Mouse (Mus musculus): ENCODE results near the gene Man2a1. TPM values are rescaled to one million over a fixed set of nuclear protein-coding genes. Genes with fewer than 3 reads are reported as not detected.
A peak's percentile ranks its signal among the peaks of the same experiment; 100 is the strongest.
"Not testable (repeated sequence)": the region's sequence is repeated elsewhere in the genome, so short reads cannot be mapped to it uniquely, and the experiment has no call there.

The Man2a1 gene
- polyA plus RNA-seq, 1 experiment from 2014 or later, result 9.1 TPM

DNA sequence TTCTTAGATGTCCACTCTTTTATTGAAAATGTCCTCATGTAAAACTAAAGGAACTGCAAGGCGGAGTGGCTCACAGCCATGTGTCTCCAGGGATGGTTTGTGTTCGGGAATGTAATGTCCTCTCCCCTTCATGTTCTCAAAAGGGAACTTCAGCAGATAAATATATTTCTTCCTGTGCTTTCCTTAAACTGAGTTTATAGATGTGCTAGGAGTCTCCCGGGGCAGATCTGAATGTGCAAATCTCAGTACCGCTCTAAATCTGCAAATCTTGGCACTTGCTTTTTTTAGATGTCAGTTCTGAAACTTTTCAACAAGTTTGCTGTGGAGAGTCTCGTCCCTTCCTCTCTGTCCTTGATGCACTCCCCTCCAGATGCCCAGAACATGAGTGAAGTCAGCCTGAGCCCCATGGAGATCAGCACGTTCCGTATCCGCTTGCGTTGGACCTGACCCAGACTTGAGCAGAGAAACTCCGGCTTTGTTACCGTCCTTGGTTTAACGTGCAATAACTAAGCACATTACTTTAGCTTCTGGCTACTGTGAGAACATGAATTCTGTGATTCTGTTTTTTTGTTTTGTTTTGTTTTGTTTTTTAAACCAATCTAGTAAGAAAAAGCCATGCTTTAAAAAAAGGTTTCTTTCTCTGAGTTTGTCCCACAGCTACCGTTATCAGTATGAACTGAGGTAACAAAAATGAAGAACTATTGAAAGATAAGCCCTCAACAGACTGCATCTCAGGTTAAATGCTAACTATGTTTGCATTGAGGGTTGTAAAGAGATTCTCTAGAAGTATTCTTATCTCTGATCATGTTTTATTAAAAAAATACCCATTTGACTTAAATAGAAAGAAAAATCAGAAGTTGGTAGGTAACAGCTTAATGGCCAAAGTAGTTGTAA is 151.8 kb downstream of the Man2a1 start:
- Histone ChIP-seq H3K27ac (ENCODE audit: low read length) (no peak overlapping the region), H3K9me3 (ENCODE audit: control insufficient read depth, low read length) (no peaks in the 10 kb centered on the region), H3K27me3 (replicated peaks; ENCODE audit: control insufficient read depth, insufficient read depth, low read length) (no peaks in the 10 kb centered on the region), H3K4me2 (ENCODE audit: low read depth, low read length) (no peak overlapping the region), H3K9ac (ENCODE audit: low read depth, low read length) (no peak overlapping the region), H3K4me1 (ENCODE audit: control insufficient read depth, insufficient read depth, low read length) (no peaks in the 10 kb centered on the region), H3K36me3 (ENCODE audit: control insufficient read depth, insufficient read depth, low read length) (no peaks in the 10 kb centered on the region), H3K4me3 (ENCODE audit: low read length) (no peak overlapping the region)
- ATAC-seq, result no peak
- WGBS, result 71% methylated on average over 13 of the region's 13 CpGs

DNA sequence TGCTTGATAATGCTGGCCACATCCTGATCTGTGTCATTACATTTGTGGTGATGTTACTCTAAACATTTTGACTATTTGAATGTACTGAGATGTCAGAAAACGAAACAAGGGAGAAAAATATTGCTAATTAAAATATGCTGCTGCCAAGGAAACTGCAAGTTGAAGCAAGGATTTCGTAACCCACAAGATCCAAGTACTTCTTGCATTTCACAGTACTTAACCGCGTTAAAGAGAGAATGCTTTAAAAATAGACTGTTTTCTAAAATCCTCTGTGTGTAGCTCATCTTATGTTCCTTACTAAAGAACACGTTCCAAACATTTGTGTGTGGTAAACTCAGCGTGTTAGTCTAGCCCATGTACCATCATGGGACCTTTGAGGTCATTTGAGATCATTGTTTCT is 153.0 kb downstream of the Man2a1 start:
- no peaks in the 10 kb centered on the region for H3K4me1 ChIP-seq (ENCODE audit: control insufficient read depth, insufficient read depth, low read length)
- no peaks in the 10 kb centered on the region for H3K27me3 ChIP-seq (replicated peaks; ENCODE audit: control insufficient read depth, insufficient read depth, low read length)
- no peak overlapping the region for H3K4me3 ChIP-seq (ENCODE audit: low read length)
- H3K36me3 ChIP-seq (ENCODE audit: control insufficient read depth, insufficient read depth, low read length), result no peaks in the 10 kb centered on the region
- ATAC-seq, result no peak
- H3K9ac ChIP-seq (ENCODE audit: low read depth, low read length), result no peak overlapping the region
- no peak overlapping the region for H3K4me2 ChIP-seq (ENCODE audit: low read depth, low read length)
- no peaks in the 10 kb centered on the region for H3K9me3 ChIP-seq (ENCODE audit: control insufficient read depth, low read length)
- no peak overlapping the region for H3K27ac ChIP-seq (ENCODE audit: low read length)
- 84% methylated on average over 6 of the region's 6 CpGs for WGBS

DNA sequence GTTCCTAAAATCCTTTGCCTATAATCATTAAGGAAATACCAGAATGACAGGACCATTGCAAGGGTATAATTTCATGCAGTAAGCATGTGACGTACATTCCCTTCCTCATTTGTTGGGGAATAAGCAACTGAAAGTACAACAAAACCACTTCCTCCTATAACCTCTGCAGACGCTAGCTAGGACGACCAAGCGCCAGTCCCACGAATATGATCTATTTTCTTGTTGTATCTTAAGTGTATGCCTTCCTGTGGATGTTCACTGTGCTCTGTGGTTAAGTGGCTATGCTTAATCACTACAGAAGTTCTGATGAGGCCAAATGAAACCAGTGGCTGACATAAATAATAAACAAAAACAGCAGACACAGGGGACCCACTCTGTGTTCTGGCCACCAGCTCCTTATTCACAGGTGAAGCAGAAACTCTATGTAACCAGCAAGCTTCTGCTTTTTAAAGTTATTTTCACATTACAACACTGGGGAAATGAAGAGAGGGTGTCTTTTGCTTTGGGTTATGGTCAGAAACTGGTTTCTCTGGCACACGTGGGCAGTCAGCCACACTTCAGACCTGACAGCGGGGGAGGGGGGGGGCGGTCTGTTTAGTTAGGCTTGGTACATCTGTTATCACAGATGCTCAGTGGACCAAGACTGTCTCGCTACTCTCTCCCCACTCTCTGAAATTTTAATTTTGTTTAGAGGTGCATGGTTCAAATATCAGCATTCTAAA is 153.8 kb downstream of the Man2a1 start:
- Histone ChIP-seq H3K27ac (ENCODE audit: low read length) (no peak overlapping the region), H3K9ac (ENCODE audit: low read depth, low read length) (no peak overlapping the region), H3K36me3 (ENCODE audit: control insufficient read depth, insufficient read depth, low read length) (no peaks in the 10 kb centered on the region), H3K9me3 (ENCODE audit: control insufficient read depth, low read length) (no peaks in the 10 kb centered on the region), H3K4me2 (ENCODE audit: low read depth, low read length) (no peak overlapping the region), H3K4me3 (ENCODE audit: low read length) (no peak overlapping the region), H3K27me3 (replicated peaks; ENCODE audit: control insufficient read depth, insufficient read depth, low read length) (no peaks in the 10 kb centered on the region), H3K4me1 (ENCODE audit: control insufficient read depth, insufficient read depth, low read length) (no peaks in the 10 kb centered on the region)
- WGBS, result 69% methylated on average over 9 of the region's 9 CpGs
- ATAC-seq, result no peak

DNA sequence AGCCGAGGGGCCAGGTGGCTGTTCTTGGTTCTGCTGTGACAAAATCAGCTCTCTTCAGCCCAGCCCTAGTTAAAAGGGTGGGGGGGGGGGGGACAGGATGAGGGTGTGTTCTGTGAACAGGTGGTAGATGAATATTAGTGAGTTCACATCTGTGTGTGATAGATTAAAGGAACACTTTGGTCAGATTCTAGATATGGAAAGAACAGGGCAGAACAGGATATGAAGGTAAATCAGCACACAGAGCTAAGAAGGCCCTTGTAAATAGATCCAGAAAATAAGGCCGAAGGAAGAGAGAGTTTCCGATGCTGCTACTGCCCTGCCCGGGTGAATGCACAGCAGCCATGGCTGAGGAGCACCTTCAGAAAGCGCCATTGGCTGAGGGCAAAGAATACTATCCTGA is 154.7 kb downstream of the Man2a1 start:
- Histone ChIP-seq H3K36me3 (ENCODE audit: control insufficient read depth, insufficient read depth, low read length) (no peaks in the 10 kb centered on the region), H3K9me3 (ENCODE audit: control insufficient read depth, low read length) (no peaks in the 10 kb centered on the region), H3K27ac (ENCODE audit: low read length) (no peak overlapping the region), H3K27me3 (replicated peaks; ENCODE audit: control insufficient read depth, insufficient read depth, low read length) (no peaks in the 10 kb centered on the region), H3K9ac (ENCODE audit: low read depth, low read length) (no peak overlapping the region), H3K4me3 (ENCODE audit: low read length) (no peak overlapping the region), H3K4me1 (ENCODE audit: control insufficient read depth, insufficient read depth, low read length) (no peaks in the 10 kb centered on the region), H3K4me2 (ENCODE audit: low read depth, low read length) (no peak overlapping the region)
- WGBS, result 80% methylated on average over 5 of the region's 5 CpGs
- no peak for ATAC-seq

DNA sequence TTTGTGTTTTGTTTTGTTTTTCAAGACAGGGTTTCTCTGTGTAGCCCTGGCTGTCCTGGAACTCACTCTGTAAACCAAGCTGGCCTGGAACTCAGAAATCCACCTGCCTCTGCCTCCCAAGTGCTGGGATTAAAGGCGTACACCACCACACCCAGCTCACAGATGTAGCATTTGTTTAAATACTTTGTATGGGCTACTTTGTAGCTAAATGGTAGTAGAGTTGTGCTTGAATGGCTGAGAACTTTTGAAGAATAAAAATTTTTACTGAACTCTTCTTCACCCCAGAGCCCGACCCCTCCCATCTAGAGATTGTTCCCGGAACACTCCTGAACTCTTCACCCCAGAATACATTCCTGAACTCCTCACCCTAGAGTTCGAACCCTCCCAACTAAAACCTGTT is 162.1 kb downstream of the Man2a1 start:
- not testable (repeated sequence) for H3K27me3 ChIP-seq (replicated peaks; ENCODE audit: control insufficient read depth, insufficient read depth, low read length); H3K9me3 ChIP-seq (ENCODE audit: control insufficient read depth, low read length); H3K27ac ChIP-seq (ENCODE audit: low read length); H3K9ac ChIP-seq (ENCODE audit: low read depth, low read length); ATAC-seq; H3K4me3 ChIP-seq (ENCODE audit: low read length); H3K4me1 ChIP-seq (ENCODE audit: control insufficient read depth, insufficient read depth, low read length); H3K4me2 ChIP-seq (ENCODE audit: low read depth, low read length); H3K36me3 ChIP-seq (ENCODE audit: control insufficient read depth, insufficient read depth, low read length)
- WGBS, result 80% methylated on average over 4 of the region's 4 CpGs

DNA sequence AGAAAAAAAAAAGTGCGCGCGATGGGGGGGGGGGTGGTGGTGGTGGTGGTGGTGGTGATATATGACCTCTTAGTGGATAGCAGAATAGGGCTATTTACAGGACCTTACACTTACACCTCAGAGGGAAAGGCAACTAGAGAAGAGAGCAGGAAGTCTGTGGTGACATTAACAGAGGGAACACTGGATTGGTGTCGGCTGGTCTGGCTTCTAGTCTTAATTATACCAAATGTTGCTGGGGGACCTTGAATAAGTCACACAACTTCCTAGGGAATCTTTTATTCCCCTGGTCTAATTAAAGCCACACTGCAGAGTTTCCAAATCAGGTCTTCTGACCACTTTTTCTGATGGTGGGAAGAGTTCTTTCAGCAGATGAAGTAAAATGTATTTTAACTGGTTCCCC is 163.0 kb downstream of the Man2a1 start:
- ATAC-seq, result no peak
- Histone ChIP-seq H3K4me1 (ENCODE audit: control insufficient read depth, insufficient read depth, low read length) (no peaks in the 10 kb centered on the region), H3K36me3 (ENCODE audit: control insufficient read depth, insufficient read depth, low read length) (no peaks in the 10 kb centered on the region), H3K9me3 (ENCODE audit: control insufficient read depth, low read length) (no peaks in the 10 kb centered on the region), H3K27me3 (replicated peaks; ENCODE audit: control insufficient read depth, insufficient read depth, low read length) (no peaks in the 10 kb centered on the region), H3K4me2 (ENCODE audit: low read depth, low read length) (no peak overlapping the region), H3K4me3 (ENCODE audit: low read length) (no peak overlapping the region), H3K9ac (ENCODE audit: low read depth, low read length) (no peak overlapping the region), H3K27ac (ENCODE audit: low read length) (no peak overlapping the region)
- WGBS, result 96% methylated on average over 4 of the region's 4 CpGs

DNA sequence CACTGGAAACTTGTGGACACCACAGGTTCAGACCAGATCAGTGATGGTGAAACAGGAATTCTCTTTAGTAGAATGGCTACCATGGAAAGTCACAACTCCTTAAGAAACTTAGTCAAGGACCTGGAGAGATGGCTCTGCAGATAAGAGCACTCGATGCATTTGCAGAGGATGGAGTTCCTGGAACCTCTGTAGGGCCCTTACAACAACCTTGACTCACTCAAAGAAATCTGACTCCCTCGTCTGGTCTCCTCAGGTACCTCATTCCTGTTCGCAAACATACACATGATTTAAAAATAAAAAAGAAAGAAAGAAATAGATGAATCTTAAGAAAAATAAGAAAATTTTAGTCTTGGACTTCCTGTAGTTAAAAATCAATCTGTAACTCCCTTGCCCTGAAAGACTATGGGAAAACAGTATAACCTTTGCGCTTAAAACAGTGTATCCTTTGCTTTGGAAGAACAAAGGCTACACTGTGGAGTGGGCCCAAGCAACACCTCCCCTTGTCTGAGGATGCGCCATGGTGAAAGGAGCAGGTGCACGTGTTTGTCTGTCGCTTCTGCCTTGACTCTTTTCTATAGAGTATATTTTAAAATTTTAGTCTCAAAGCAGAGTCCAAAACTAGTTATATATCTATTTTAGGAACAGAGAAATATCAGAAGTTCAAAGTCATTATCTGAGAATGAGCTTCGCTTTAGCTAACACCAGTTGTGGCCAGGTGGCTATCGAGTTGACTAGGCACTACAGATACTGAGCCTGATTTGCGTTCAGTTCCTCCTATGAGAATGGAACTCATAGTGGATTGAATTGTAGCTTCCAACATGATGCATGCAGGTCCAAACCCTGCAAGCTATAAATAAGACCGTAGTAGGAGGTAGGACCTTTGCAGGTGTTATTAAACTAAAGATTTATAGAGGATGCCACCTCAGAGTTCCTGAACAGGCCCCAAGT is 163.9 kb downstream of the Man2a1 start:
- no peaks in the 10 kb centered on the region for H3K9me3 ChIP-seq (ENCODE audit: control insufficient read depth, low read length)
- no peak overlapping the region for H3K27ac ChIP-seq (ENCODE audit: low read length)
- no peak overlapping the region for H3K4me3 ChIP-seq (ENCODE audit: low read length)
- H3K4me1 ChIP-seq (ENCODE audit: control insufficient read depth, insufficient read depth, low read length), result no peaks in the 10 kb centered on the region
- H3K27me3 ChIP-seq (replicated peaks; ENCODE audit: control insufficient read depth, insufficient read depth, low read length), result no peaks in the 10 kb centered on the region
- H3K36me3 ChIP-seq (ENCODE audit: control insufficient read depth, insufficient read depth, low read length), result no peaks in the 10 kb centered on the region
- no peak for ATAC-seq
- H3K9ac ChIP-seq (ENCODE audit: low read depth, low read length), result no peak overlapping the region
- 88% methylated on average over 11 of the region's 11 CpGs for WGBS
- no peak overlapping the region for H3K4me2 ChIP-seq (ENCODE audit: low read depth, low read length)

DNA sequence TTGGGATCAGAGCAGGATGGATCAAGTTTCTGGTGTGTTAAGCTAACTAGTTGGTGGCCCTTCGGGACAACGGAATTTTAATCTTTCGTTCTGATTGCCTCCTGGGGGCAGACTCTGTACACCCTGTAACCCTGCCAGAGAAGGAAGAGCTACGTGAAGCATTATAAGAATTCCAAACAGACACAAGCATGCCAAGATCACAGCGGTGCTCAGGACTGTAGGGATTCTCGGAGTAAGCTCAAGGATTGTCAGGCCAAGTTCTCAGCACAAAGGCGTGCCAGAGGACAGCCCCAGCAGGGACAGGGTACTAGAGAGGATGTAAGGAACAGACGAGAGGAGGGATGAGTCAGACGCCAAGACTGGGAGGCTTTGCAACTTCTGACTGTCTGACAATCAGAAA is 164.8 kb downstream of the Man2a1 start:
- 38% methylated on average over 9 of the region's 9 CpGs for WGBS
- H3K4me2 ChIP-seq (ENCODE audit: low read depth, low read length), result no peak overlapping the region

DNA sequence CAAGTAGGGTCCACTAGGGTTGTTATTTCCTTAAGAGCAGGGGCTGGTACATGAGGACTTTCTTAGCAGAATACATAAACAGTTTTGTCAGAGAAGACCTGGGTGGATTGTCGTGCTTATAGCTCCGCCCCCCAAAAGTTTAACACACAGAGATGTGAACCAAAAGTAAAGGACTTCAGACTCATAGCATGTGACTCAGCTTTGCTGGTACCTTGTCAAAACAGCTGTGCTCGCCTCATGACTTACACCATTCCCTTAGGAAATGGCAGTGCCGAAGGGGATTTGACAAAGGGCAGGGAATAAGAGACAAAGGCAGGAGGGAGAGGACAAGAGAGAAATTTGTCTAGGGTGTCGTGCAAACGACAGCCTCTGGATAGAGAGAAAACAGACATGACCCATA is 166.0 kb downstream of the Man2a1 start:
- H3K4me1 ChIP-seq (ENCODE audit: control insufficient read depth, insufficient read depth, low read length), result no peaks in the 10 kb centered on the region
- H3K4me3 ChIP-seq (ENCODE audit: low read length), result no peak overlapping the region
- no peaks in the 10 kb centered on the region for H3K27me3 ChIP-seq (replicated peaks; ENCODE audit: control insufficient read depth, insufficient read depth, low read length)
- H3K9ac ChIP-seq (ENCODE audit: low read depth, low read length), result no peak overlapping the region
- no peaks in the 10 kb centered on the region for H3K36me3 ChIP-seq (ENCODE audit: control insufficient read depth, insufficient read depth, low read length)
- ATAC-seq, result no peak
- 55% methylated on average over 6 of the region's 6 CpGs for WGBS
- no peak overlapping the region for H3K27ac ChIP-seq (ENCODE audit: low read length)
- H3K4me2 ChIP-seq (ENCODE audit: low read depth, low read length), result no peak overlapping the region
- H3K9me3 ChIP-seq (ENCODE audit: control insufficient read depth, low read length), result no peaks in the 10 kb centered on the region

More for the DNA sequence above, 164.8 kb downstream of the Man2a1 start:
- Histone ChIP-seq H3K4me3 (ENCODE audit: low read length) (no peak overlapping the region), H3K27ac (ENCODE audit: low read length) (no peak overlapping the region), H3K27me3 (replicated peaks; ENCODE audit: control insufficient read depth, insufficient read depth, low read length) (no peaks in the 10 kb centered on the region), H3K9ac (ENCODE audit: low read depth, low read length) (no peak overlapping the region), H3K9me3 (ENCODE audit: control insufficient read depth, low read length) (no peaks in the 10 kb centered on the region), H3K36me3 (ENCODE audit: control insufficient read depth, insufficient read depth, low read length) (no peaks in the 10 kb centered on the region), H3K4me1 (ENCODE audit: control insufficient read depth, insufficient read depth, low read length) (no peaks in the 10 kb centered on the region)
- ATAC-seq, result peak; percentile 50
